ENCODE assay signal across 15 mouse cellular contexts in genomic region chr12:25579407-25579806, GRCm38 (mm10).
DNase-seq lines count a peak whose midpoint lies in the region.
"Had no signal": no experiment of that assay in that cellular context is flagged by ENCODE, and none has a peak within 500 bp of the region (broad histone marks: within the 10 kb centered on the region; RNA-seq: fewer than 3 reads in every experiment).

No protein-coding gene starts in this region.

- DNase-seq in cerebellum, adult 11-12 months, result peak; percentile 15
- DNase-seq in cerebellum, adult 11 months, result no peak
- peak; percentile 28 to 74 for DNase-seq in left cerebral cortex, adult 9 months (ENCODE audit: low spot score in 2 of 2)
- DNase-seq in left cerebral cortex, adult 11 months (ENCODE audit: low spot score), result no peak
- peak; percentile 13 for DNase-seq in layer of hippocampus, adult 9-10 months (ENCODE audit: low spot score)
- no peak for DNase-seq in lung, adult 18-20 months
- no peak for DNase-seq in kidney, adult 11 months
- DNase-seq in kidney, postnatal 25 days, result no peak
- DNase-seq: gastrocnemius, postnatal 14 days; heart, adult 2 months; kidney, adult 8-10 months; kidney, postnatal 4 days; lung, postnatal 10 days; retina, postnatal 1 day; thymus, postnatal 14 days had no signal

Comparison
In these comparisons a context has a peak if more than half of its experiments do, and no peak if none do; other contexts are left out.
1. DNase-seq: peak in cerebellum, adult 11-12 months (single experiment), left cerebral cortex, adult 9 months (2 of 2) and layer of hippocampus, adult 9-10 months (single experiment); none in cerebellum, adult 11 months (single experiment), left cerebral cortex, adult 11 months (single experiment), lung, adult 18-20 months (0 of 2), kidney, adult 11 months (single experiment) and kidney, postnatal 25 days (0 of 2).